Mouse (Mus musculus) liver, embryonic 14.5 days (tissue): Measurements from ENCODE around the gene Cd300lf. TPM values are rescaled to one million over a fixed set of nuclear protein-coding genes. Genes with fewer than 3 reads are reported as not detected.

ENCODE experiments used
- ATAC-seq: fragments of 200-750 bp; cut with Nextera tagmentation; 2 replicates; pipeline ENCODE4 v1.8.0; 2017; ENCODE audit warnings: moderate number of reproducible peaks, mild to moderate bottlenecking, moderate library complexity; ENCODE audit not compliant: insufficient read depth
- DNase-seq, 3 experiments: peaks; one replicate each; pipeline ENCODE4 v3.0.0-alpha.2; 2012 to 2013; ENCODE audit warnings: low read depth in 3 of 3, low spot score in 3 of 3
- H3K27ac ChIP-seq: fragments of 300-500 bp; sonication (generic); 2 replicates; pipeline ENCODE4 v1.5.1; 2014; ENCODE audit warnings: moderate library complexity, mild to moderate bottlenecking, control low read depth, inconsistent platforms
- H3K27me3 ChIP-seq: fragments of 300-500 bp; sonication (generic); 2 replicates; pipeline ENCODE4 v1.6.1; 2014; ENCODE audit warnings: mild to moderate bottlenecking, low read length, moderate library complexity; ENCODE audit not compliant: control insufficient read depth, insufficient read depth
- H3K36me3 ChIP-seq: fragments of 300-500 bp; sonication (generic); replicated peaks from 2 replicates; pipeline ENCODE4 v1.6.1; 2014; ENCODE audit warnings: low read depth; ENCODE audit not compliant: control insufficient read depth, insufficient read depth
- H3K4me1 ChIP-seq, 2 experiments: fragments of 200-500 bp in 1 of 2; fragments of 300-500 bp in 1 of 2; sonication (generic) in 1 of 2; replicated peaks; 2 replicates each; pipeline ENCODE4 v1.6.1; 2012 to 2014; ENCODE audit warnings: antibody characterized with exemption in 1 of 2, inconsistent platforms in 1 of 2, low read length in 1 of 2; ENCODE audit not compliant: control insufficient read depth in 2 of 2, insufficient read depth in 2 of 2
- H3K4me2 ChIP-seq: fragments of 300-500 bp; sonication (generic); 2 replicates; pipeline ENCODE4 v1.6.1; 2014; ENCODE audit warnings: low read depth, mild to moderate bottlenecking, control low read depth, moderate library complexity
- H3K4me3 ChIP-seq, 2 experiments: fragments of 200-500 bp in 1 of 2; fragments of 300-500 bp in 1 of 2; sonication (generic) in 1 of 2; 2 replicates each; pipeline ENCODE4 v1.5.1; 2012 to 2014; ENCODE audit warnings: low read depth in 2 of 2, low read length in 2 of 2, mild to moderate bottlenecking in 2 of 2, control low read depth in 1 of 2, inconsistent platforms in 1 of 2, moderate library complexity in 1 of 2; ENCODE audit not compliant: insufficient read depth in 1 of 2
- H3K9ac ChIP-seq: fragments of 300-500 bp; sonication (generic); replicated peaks from 2 replicates; pipeline ENCODE4 v1.6.1; 2014; ENCODE audit warnings: mild to moderate bottlenecking, control low read depth, moderate library complexity
- H3K9me3 ChIP-seq: fragments of 300-500 bp; sonication (generic); 2 replicates; pipeline ENCODE4 v1.6.1; 2016; ENCODE audit warnings: low read length, mixed read lengths; ENCODE audit not compliant: control insufficient read depth
- CTCF ChIP-seq: IDR thresholded peaks from 2 replicates; pipeline ENCODE4 v1.5.1; 2016; ENCODE audit warnings: antibody characterized with exemption, low read depth, control low read depth
- EP300 ChIP-seq: IDR thresholded peaks from 2 replicates; pipeline ENCODE4 v1.6.1; 2016; ENCODE audit warnings: antibody characterized with exemption, low read depth
- WGBS: fragments of 180-500 bp; shearing (Covaris S2); extraction: QIAGEN DNeasy Blood & Tissue Kit; methylation state at CpG from one replicate; pipeline ENCODE4 v1.1.7; 2014; ENCODE audit not compliant: insufficient replicate concordance; 5-methylcytosine and 5-hydroxymethylcytosine counted together
- polyA plus RNA-seq, 2 experiments: library from polyadenylated mRNA; depleted of rRNA in 1 of 2; stranded (reverse) in 1 of 2; unstranded in 1 of 2; fragments of >200 nt; fragmentation: Nextera tagmentation in 1 of 2; extraction: Ambion mirVana in 1 of 2; gene quantifications; 2 replicates each; pipeline versions ENCODE4 v1.2.1 to v1.2.3; 2012 to 2014

The Cd300lf gene
- polyA plus RNA-seq, 2 experiments = 1.1 to 1.6 TPM

GRCm38 (mm10) chr11:115071631-115072294, 62.0 kb downstream of the Cd300lf start:
- Histone ChIP-seq H3K4me3 (no peak overlapping the region), H3K27me3 (no peaks in the 10 kb centered on the region), H3K4me1 (peaks cover 0 to 22% of the 10 kb centered on the region in 2 experiments; a peak in 2 of 4 replicates), H3K9me3 (no peaks in the 10 kb centered on the region), H3K27ac (no peak overlapping the region), H3K36me3 (no peaks in the 10 kb centered on the region), H3K4me2 (no peak overlapping the region), H3K9ac (no peak overlapping the region)
- TF ChIP-seq EP300 (no peak), CTCF (no peak)
- WGBS = 12% methylated on average over 14 of the region's 14 CpGs
- DNase-seq (no peak), ATAC-seq (no peak)

- 13% methylated on average over 9 of the region's 9 CpGs for WGBS
- ATAC-seq (no peak), DNase-seq (no peak)
- Histone ChIP-seq H3K27ac (no peak overlapping the region), H3K9me3 (no peaks in the 10 kb centered on the region), H3K9ac (no peak overlapping the region), H3K4me2 (no peak overlapping the region), H3K4me3 (no peak overlapping the region), H3K27me3 (no peaks in the 10 kb centered on the region), H3K4me1 (peaks cover 0 to 20% of the 10 kb centered on the region in 2 experiments; a peak in 2 of 4 replicates), H3K36me3 (no peaks in the 10 kb centered on the region)
- TF ChIP-seq EP300 (no peak), CTCF (no peak)
These were observed 62.7 kb downstream of the Cd300lf start for GRCm38 (mm10) chr11:115071015-115071551.

- Histone ChIP-seq H3K9me3 (no peaks in the 10 kb centered on the region), H3K4me2 (no peak overlapping the region), H3K9ac (no peak overlapping the region), H3K36me3 (no peaks in the 10 kb centered on the region), H3K27me3 (no peaks in the 10 kb centered on the region), H3K27ac (no peak overlapping the region), H3K4me3 (no peak overlapping the region), H3K4me1 (peaks cover 0 to 8% of the 10 kb centered on the region in 2 experiments; a peak in 2 of 4 replicates)
- DNase-seq (no peak), ATAC-seq (no peak)
- TF ChIP-seq CTCF (no peak; the same call in 1 of the 2 replicates), EP300 (no peak)
- WGBS = 28% methylated on average over 6 of the region's 6 CpGs
These were observed 67.0 kb downstream of the Cd300lf start for GRCm38 (mm10) chr11:115066768-115067167.

Other genes with a start within 250 kb of the Cd300lf start
- gene Cd300a, start 244.0 kb downstream of the Cd300lf start, polyA plus RNA-seq (2012; rRNA removed) = 2.1 and 3.1 TPM in 2 replicates
- 3.6 and 3.7 TPM in 2 replicates for gene Cd300a, start 244.0 kb downstream of the Cd300lf start, polyA plus RNA-seq (2014; fragmentation: Nextera tagmentation; extraction: Ambion mirVana)
- gene Cd300lb, start 199.6 kb downstream of the Cd300lf start, polyA plus RNA-seq (2012; rRNA removed) = 0.66 and 0.83 TPM in 2 replicates
- 0.67 and 1.5 TPM in 2 replicates for gene Cd300lb, start 199.6 kb downstream of the Cd300lf start, polyA plus RNA-seq (2014; fragmentation: Nextera tagmentation; extraction: Ambion mirVana)
- 0.18 TPM in 1 of 2 replicates, not detected in the other for gene Cd300c, start 164.8 kb downstream of the Cd300lf start, polyA plus RNA-seq (2012; rRNA removed)
- gene Cd300c, start 164.8 kb downstream of the Cd300lf start, polyA plus RNA-seq (2014; fragmentation: Nextera tagmentation; extraction: Ambion mirVana) = not detected in 2 replicates
- 0.75 and 0.89 TPM in 2 replicates for gene Cd300ld, start 144.1 kb downstream of the Cd300lf start, polyA plus RNA-seq (2012; rRNA removed)
- gene Cd300ld, start 144.1 kb downstream of the Cd300lf start, polyA plus RNA-seq (2014; fragmentation: Nextera tagmentation; extraction: Ambion mirVana) = 0.63 and 1.1 TPM in 2 replicates
- gene Cd300c2, start 132.1 kb downstream of the Cd300lf start, polyA plus RNA-seq (2012; rRNA removed) = 3.7 and 4.8 TPM in 2 replicates
- gene Cd300c2, start 132.1 kb downstream of the Cd300lf start, polyA plus RNA-seq (2014; fragmentation: Nextera tagmentation; extraction: Ambion mirVana) = 7.6 and 7.8 TPM in 2 replicates
- gene Cd300ld2, start 117.8 kb downstream of the Cd300lf start, polyA plus RNA-seq (2012; rRNA removed) = not detected in 2 replicates
- not detected in 2 replicates for gene Cd300ld2, start 117.8 kb downstream of the Cd300lf start, polyA plus RNA-seq (2014; fragmentation: Nextera tagmentation; extraction: Ambion mirVana)
- gene Cd300ld4, start 107.0 kb downstream of the Cd300lf start, polyA plus RNA-seq (2012; rRNA removed) = 0.09 and 0.10 TPM in 2 replicates
- not detected in 2 replicates for gene Cd300ld4, start 107.0 kb downstream of the Cd300lf start, polyA plus RNA-seq (2014; fragmentation: Nextera tagmentation; extraction: Ambion mirVana)
- 0.13 TPM in 1 of 2 replicates, not detected in the other for gene Cd300ld5, start 96.2 kb downstream of the Cd300lf start, polyA plus RNA-seq (2012; rRNA removed)
- gene Cd300ld5, start 96.2 kb downstream of the Cd300lf start, polyA plus RNA-seq (2014; fragmentation: Nextera tagmentation; extraction: Ambion mirVana) = not detected in 2 replicates
- gene Cd300ld3, start 85.6 kb downstream of the Cd300lf start, polyA plus RNA-seq (2012; rRNA removed) = 0.27 and 0.63 TPM in 2 replicates
- not detected in 2 replicates for gene Cd300ld3, start 85.6 kb downstream of the Cd300lf start, polyA plus RNA-seq (2014; fragmentation: Nextera tagmentation; extraction: Ambion mirVana)
- gene Cd300e, start 71.8 kb downstream of the Cd300lf start, polyA plus RNA-seq (2012; rRNA removed) = 0.44 and 0.56 TPM in 2 replicates
- 0.22 and 0.29 TPM in 2 replicates for gene Cd300e, start 71.8 kb downstream of the Cd300lf start, polyA plus RNA-seq (2014; fragmentation: Nextera tagmentation; extraction: Ambion mirVana)
- gene Rab37, start 42.6 kb downstream of the Cd300lf start, polyA plus RNA-seq (2012; rRNA removed) = 1.5 and 1.7 TPM in 2 replicates
- gene Rab37, start 42.6 kb downstream of the Cd300lf start, polyA plus RNA-seq (2014; fragmentation: Nextera tagmentation; extraction: Ambion mirVana) = 1.8 and 2.0 TPM in 2 replicates
- gene Slc9a3r1, start 29.3 kb upstream of the Cd300lf start, polyA plus RNA-seq (2012; rRNA removed) = 37.9 and 41.4 TPM in 2 replicates
- gene Slc9a3r1, start 29.3 kb upstream of the Cd300lf start, polyA plus RNA-seq (2014; fragmentation: Nextera tagmentation; extraction: Ambion mirVana) = 49.6 and 58.3 TPM in 2 replicates
- 1.7 and 2.1 TPM in 2 replicates for gene Tmem104, start 53.5 kb upstream of the Cd300lf start, polyA plus RNA-seq (2012; rRNA removed)
- gene Tmem104, start 53.5 kb upstream of the Cd300lf start, polyA plus RNA-seq (2014; fragmentation: Nextera tagmentation; extraction: Ambion mirVana) = 4.0 and 4.1 TPM in 2 replicates
- 6.0 and 7.7 TPM in 2 replicates for gene Nat9, start 53.9 kb upstream of the Cd300lf start, polyA plus RNA-seq (2012; rRNA removed)
- 8.2 and 8.5 TPM in 2 replicates for gene Nat9, start 53.9 kb upstream of the Cd300lf start, polyA plus RNA-seq (2014; fragmentation: Nextera tagmentation; extraction: Ambion mirVana)
- gene Grin2c, start 133.3 kb upstream of the Cd300lf start, polyA plus RNA-seq (2012; rRNA removed) = 0.17 and 0.21 TPM in 2 replicates
- 0.05 TPM in 1 of 2 replicates, not detected in the other for gene Grin2c, start 133.3 kb upstream of the Cd300lf start, polyA plus RNA-seq (2014; fragmentation: Nextera tagmentation; extraction: Ambion mirVana)
- 11.9 and 13.7 TPM in 2 replicates for gene Fdxr, start 143.1 kb upstream of the Cd300lf start, polyA plus RNA-seq (2012; rRNA removed)
- 12.3 and 13.3 TPM in 2 replicates for gene Fdxr, start 143.1 kb upstream of the Cd300lf start, polyA plus RNA-seq (2014; fragmentation: Nextera tagmentation; extraction: Ambion mirVana)
- 6.6 and 6.7 TPM in 2 replicates for gene Fads6, start 163.7 kb upstream of the Cd300lf start, polyA plus RNA-seq (2012; rRNA removed)
- gene Fads6, start 163.7 kb upstream of the Cd300lf start, polyA plus RNA-seq (2014; fragmentation: Nextera tagmentation; extraction: Ambion mirVana) = 2.8 TPM in 2 replicates
- gene Otop2, start 173.2 kb upstream of the Cd300lf start, polyA plus RNA-seq (2012; rRNA removed) = not detected in 2 replicates
- not detected in 2 replicates for gene Otop2, start 173.2 kb upstream of the Cd300lf start, polyA plus RNA-seq (2014; fragmentation: Nextera tagmentation; extraction: Ambion mirVana)
- gene Ush1g, start 188.0 kb upstream of the Cd300lf start, polyA plus RNA-seq (2012; rRNA removed) = 0.04 and 0.06 TPM in 2 replicates
- 0.06 and 0.16 TPM in 2 replicates for gene Ush1g, start 188.0 kb upstream of the Cd300lf start, polyA plus RNA-seq (2014; fragmentation: Nextera tagmentation; extraction: Ambion mirVana)
- gene Otop3, start 200.7 kb upstream of the Cd300lf start, polyA plus RNA-seq (2012; rRNA removed) = not detected in 2 replicates
- gene Otop3, start 200.7 kb upstream of the Cd300lf start, polyA plus RNA-seq (2014; fragmentation: Nextera tagmentation; extraction: Ambion mirVana) = not detected in 2 replicates
- 0.54 and 0.59 TPM in 2 replicates for gene Hid1, start 233.8 kb upstream of the Cd300lf start, polyA plus RNA-seq (2012; rRNA removed)
- gene Hid1, start 233.8 kb upstream of the Cd300lf start, polyA plus RNA-seq (2014; fragmentation: Nextera tagmentation; extraction: Ambion mirVana) = 0.50 and 0.86 TPM in 2 replicates
- 1.5 and 1.7 TPM in 2 replicates for gene Cdr2l, start 247.9 kb upstream of the Cd300lf start, polyA plus RNA-seq (2012; rRNA removed)
- 0.86 and 1.0 TPM in 2 replicates for gene Cdr2l, start 247.9 kb upstream of the Cd300lf start, polyA plus RNA-seq (2014; fragmentation: Nextera tagmentation; extraction: Ambion mirVana)